Mouse (Mus musculus) embryonic fibroblast, embryonic 13.5 days (primary cell): ENCODE measurements at regions not wholly inside any gene's neighbourhood (a gene's known extent, or its start where the extent isn't known, plus 50 kb on each side); places are given as distances from the start of the nearest gene placed in this dataset.

Source experiments
- CTCF ChIP-seq: IDR thresholded peaks from 2 replicates; pipeline ENCODE4 v1.5.1; 2011; ENCODE audit warnings: mild to moderate bottlenecking, control low read depth, low read length, moderate library complexity, borderline replicate concordance; ENCODE audit not compliant: insufficient read depth
- POLR2A ChIP-seq: IDR thresholded peaks from 2 replicates; pipeline ENCODE4 v1.6.1; 2011; ENCODE audit warnings: low read depth, mild to moderate bottlenecking, control low read depth, low read length, moderate library complexity

GRCm38 (mm10) chr6:17169971-17170781 lies 105.2 kb downstream of the Tes start:
- TF ChIP-seq POLR2A = no peak
- no peak for TF ChIP-seq CTCF
